Mouse (Mus musculus) hindbrain, postnatal 0 days (tissue): ENCODE results near the gene Usp8. TPM values are rescaled to one million over a fixed set of nuclear protein-coding genes. Genes with fewer than 3 reads are reported as not detected.
A peak's percentile ranks its signal among the peaks of the same experiment; 100 is the strongest.

Experiments used
- ATAC-seq: fragments of 200-750 bp; cut with Nextera tagmentation; 2 replicates; pipeline ENCODE4 v1.8.0; 2017; ENCODE audit warnings: mild to moderate bottlenecking, moderate TSS enrichment, moderate library complexity
- DNase-seq: peaks from one replicate; pipeline ENCODE4 v3.0.0-alpha.2; 2015; ENCODE audit warnings: low spot score
- H3K27ac ChIP-seq: fragments of 300-500 bp; sonication (generic); 2 replicates; pipeline ENCODE4 v1.5.1; 2014; ENCODE audit warnings: mild to moderate bottlenecking
- H3K27me3 ChIP-seq: fragments of 300-500 bp; sonication (generic); 2 replicates; pipeline ENCODE4 v1.6.1; 2014; ENCODE audit warnings: low read length, mixed read lengths; ENCODE audit not compliant: insufficient read depth
- H3K36me3 ChIP-seq: fragments of 300-500 bp; sonication (generic); 2 replicates; pipeline ENCODE4 v1.6.1; 2014; ENCODE audit warnings: low read length, mixed read lengths; ENCODE audit not compliant: insufficient read depth
- H3K4me1 ChIP-seq: fragments of 300-500 bp; sonication (generic); 2 replicates; pipeline ENCODE4 v1.6.1; 2014; ENCODE audit warnings: antibody characterized with exemption, low read length, mixed read lengths; ENCODE audit not compliant: insufficient read depth
- H3K4me2 ChIP-seq: fragments of 300-500 bp; sonication (generic); 2 replicates; pipeline ENCODE4 v1.6.1; 2014; ENCODE audit warnings: low read depth, mild to moderate bottlenecking, low read length, moderate library complexity, mixed read lengths
- H3K4me3 ChIP-seq: fragments of 300-500 bp; sonication (generic); 2 replicates; pipeline ENCODE4 v1.5.1; 2014; ENCODE audit warnings: low read length
- H3K9ac ChIP-seq: fragments of 300-500 bp; sonication (generic); replicated peaks from 2 replicates; pipeline ENCODE4 v1.6.1; 2014; ENCODE audit warnings: mild to moderate bottlenecking, low read length, moderate library complexity, mixed read lengths
- H3K9me3 ChIP-seq: fragments of 300-500 bp; sonication (generic); 2 replicates; pipeline ENCODE4 v1.6.1; 2016; ENCODE audit warnings: low read length, mixed read lengths
- CTCF ChIP-seq: IDR thresholded peaks from 2 replicates; pipeline ENCODE4 v1.5.1; 2016; ENCODE audit warnings: antibody characterized with exemption, control low read depth, low read depth
- WGBS: fragments of 180-500 bp; shearing (Covaris S2); extraction: QIAGEN DNeasy Blood & Tissue Kit; methylation state at CpG from one replicate; pipeline ENCODE4 v1.1.7; 2014; 5-methylcytosine and 5-hydroxymethylcytosine counted together
- polyA plus RNA-seq: library from polyadenylated mRNA; unstranded; fragments of >200 nt; fragmentation: Nextera tagmentation; extraction: Ambion mirVana; gene quantifications from 2 replicates; pipeline ENCODE4 v1.2.1, GENCODE M21; 2015
- total RNA-seq: library from RNA; depleted of rRNA; stranded (reverse); fragments of >200 nt; gene quantifications from 2 replicates; pipeline ENCODE4 v1.2.3, GENCODE M21; 2014

The Usp8 gene
- total and polyA plus RNA-seq, 2 experiments from 2014 or later: 15.6 to 20.9 TPM

DNA sequence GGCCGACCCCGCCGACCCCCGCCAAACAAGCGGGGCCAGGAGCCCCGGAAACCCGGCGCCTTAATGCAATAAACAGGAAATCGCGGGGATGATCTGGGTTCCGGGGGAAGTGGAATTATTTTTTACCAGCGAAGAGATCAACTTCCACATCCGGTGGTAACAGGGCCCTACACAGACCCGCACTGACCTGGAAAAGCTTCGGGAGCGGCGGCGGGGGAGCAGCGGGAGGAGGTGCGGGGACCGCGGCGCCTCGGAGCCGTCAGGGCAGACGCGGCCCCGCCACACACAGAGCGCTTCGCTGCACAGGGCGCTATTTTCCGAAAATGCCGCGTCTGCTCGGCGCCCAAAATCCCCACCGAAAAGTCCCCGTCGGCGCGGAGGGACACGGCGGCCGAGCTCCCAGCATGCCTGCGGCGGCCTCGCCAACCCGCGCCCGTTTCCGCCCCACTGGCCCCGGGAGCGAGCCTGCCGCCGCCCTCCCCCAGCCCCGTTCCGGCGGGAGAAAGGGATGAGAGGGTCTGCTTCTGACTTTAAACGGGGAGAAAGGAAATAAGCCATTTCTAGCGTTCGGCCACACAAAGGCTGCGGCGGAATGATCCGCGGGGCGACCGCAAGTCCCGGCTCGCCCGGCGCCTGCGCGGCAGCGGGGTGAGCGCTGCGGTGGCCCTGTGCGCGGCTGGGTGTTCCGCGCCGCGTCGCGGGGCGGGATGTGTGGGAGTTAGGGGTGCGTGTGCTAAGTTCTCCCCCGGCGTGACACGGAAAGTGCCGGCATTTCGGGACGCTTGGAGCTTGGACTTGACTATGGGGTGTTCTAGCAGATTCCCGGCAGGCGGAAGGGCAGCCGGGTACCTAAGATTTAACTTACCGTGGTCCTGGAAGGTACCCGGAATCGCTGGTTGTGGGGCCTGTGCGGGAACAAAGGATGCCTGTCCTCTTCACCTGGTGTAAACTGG is 31.7 kb upstream of the Usp8 start:
- peak; percentile 90 for ATAC-seq
- peak; percentile 96 for DNase-seq
- H3K4me3 ChIP-seq: peak overlapping the region; percentile 89
- peaks cover 17% of the 10 kb centered on the region for H3K4me1 ChIP-seq
- peak overlapping the region; percentile 100 for H3K27ac ChIP-seq
- WGBS: under 1% methylated on average over 96 of the region's 99 CpGs
- H3K4me2 ChIP-seq: peak overlapping the region; percentile 57
- 0 out of 2 replicates have a peak, but pooled peaks have one; percentile 2 for TF ChIP-seq CTCF
- H3K36me3 ChIP-seq: no peaks in the 10 kb centered on the region
- H3K9me3 ChIP-seq: no peaks in the 10 kb centered on the region
- peak overlapping the region; percentile 100 for H3K9ac ChIP-seq
- no peaks in the 10 kb centered on the region for H3K27me3 ChIP-seq

DNA sequence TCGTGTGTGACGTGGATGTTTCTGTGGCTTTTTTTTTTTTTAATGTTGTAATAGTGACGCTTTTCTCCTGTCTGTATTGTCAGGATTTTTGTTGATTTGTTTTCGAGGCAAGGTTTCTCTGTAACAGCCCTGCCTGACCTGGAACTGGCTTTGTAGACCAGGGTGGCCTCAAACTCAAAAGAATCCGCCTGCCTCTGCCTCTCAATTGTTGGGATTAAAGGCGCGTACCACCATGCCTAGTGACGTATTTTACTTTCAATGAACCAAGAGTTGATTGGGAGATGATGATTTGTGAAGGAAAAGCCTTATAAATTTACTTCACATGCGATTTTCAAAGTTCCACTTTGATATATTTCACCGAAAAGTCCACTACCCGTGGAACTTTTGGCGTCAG is 31.0 kb upstream of the Usp8 start, which contains the start of gene Gabpb1:
Gene Gabpb1 (minus strand): TSS at position 216 of the 394 bp plus-strand sequence.
- DNase-seq (peak; percentile 19), ATAC-seq (no peak)
- peak within 1 kb of the TSS; percentile 57 for H3K4me2 ChIP-seq
- H3K4me1 ChIP-seq: peaks cover 17% of the 10 kb centered on the region
- 23% methylated on average over 12 of the region's 12 CpGs for WGBS
- no peaks in the 10 kb centered on the region for H3K36me3 ChIP-seq
- peak within 1 kb of the TSS; percentile 100 for H3K9ac ChIP-seq
- no peaks in the 10 kb centered on the region for H3K9me3 ChIP-seq
- no peak for TF ChIP-seq CTCF
- H3K27me3 ChIP-seq: no peaks in the 10 kb centered on the region
- peak within 1 kb of the TSS; percentile 100 for H3K27ac ChIP-seq
- H3K4me3 ChIP-seq: peak within 1 kb of the TSS; percentile 89

DNA sequence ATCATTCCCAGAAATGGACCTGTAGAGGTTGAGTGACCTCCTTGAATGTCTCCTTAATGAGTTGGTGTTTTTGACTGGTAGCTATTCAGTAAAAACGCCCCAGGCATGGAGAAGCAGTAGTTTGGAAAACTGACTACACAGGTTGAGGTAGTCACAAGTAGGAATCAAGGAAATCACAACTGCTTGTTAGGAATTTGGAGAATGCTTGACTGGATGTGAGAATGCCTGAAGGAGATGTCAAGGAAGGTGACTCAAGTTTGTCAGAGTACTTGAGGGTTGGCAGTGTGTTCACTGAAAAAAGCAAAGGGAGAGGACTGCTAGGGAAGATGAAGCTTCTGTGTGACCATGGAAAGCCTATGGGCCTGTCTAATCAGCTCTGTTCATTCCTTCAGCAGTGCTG is 29.8 kb upstream of the Usp8 start:
- no peak for ATAC-seq
- Histone ChIP-seq H3K9me3 (no peaks in the 10 kb centered on the region), H3K9ac (no peak overlapping the region), H3K4me1 (peaks cover 17% of the 10 kb centered on the region), H3K27ac (no peak overlapping the region), H3K36me3 (no peaks in the 10 kb centered on the region), H3K4me3 (no peak overlapping the region), H3K4me2 (no peak overlapping the region), H3K27me3 (no peaks in the 10 kb centered on the region)
- WGBS: 97% methylated on average over 1 of the region's 1 CpGs
- no peak for DNase-seq
- no peak for TF ChIP-seq CTCF

DNA sequence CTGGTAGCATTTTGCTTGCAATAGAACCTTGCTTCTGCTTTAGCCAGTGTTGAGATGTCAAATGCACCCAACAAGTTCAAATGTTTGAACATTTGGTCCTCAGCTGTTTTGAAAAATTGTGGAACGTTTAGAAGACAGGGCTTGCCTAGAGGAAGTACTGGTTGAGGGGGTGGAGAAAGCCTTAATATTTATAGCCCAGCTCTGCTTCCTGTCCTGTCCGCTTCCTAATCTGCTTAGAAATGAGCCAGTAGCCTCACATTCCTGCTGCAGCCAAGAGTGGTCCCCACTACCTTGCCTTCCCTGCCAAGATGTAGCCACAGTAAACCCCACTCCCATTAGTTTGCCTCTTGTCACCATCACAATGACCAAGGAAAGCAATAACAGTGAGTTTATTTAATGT is 24.8 kb upstream of the Usp8 start:
- 81% methylated on average over 2 of the region's 2 CpGs for WGBS
- H3K36me3 ChIP-seq: no peaks in the 10 kb centered on the region

DNA sequence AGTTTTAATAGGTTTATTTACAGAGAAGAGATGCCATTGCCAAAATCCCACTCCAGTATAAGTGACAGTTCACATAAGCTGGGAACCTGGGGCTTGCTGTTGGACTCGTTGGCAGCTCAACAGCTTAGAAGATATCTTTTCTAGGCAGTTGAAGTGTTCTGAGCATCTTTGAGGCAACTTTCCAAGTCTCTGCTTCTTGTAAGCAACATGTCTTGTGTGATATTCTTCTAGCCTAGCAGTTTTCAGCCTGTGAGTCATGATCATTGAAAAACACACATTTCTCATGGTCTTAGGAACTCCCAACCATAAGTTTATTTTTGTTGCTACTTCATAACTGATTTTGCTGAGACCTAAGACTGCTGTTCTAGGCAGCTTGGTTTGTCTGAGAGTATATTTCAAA is 24.2 kb upstream of the Usp8 start:
- DNase-seq (no peak), ATAC-seq (no peak)
- 94% methylated on average over 1 of the region's 1 CpGs for WGBS
- TF ChIP-seq CTCF: no peak
- H3K4me1 ChIP-seq: no peaks in the 10 kb centered on the region
- no peak overlapping the region for H3K27ac ChIP-seq
- H3K36me3 ChIP-seq: no peaks in the 10 kb centered on the region
- H3K4me2 ChIP-seq: no peak overlapping the region
- no peaks in the 10 kb centered on the region for H3K9me3 ChIP-seq
- H3K9ac ChIP-seq: no peak overlapping the region
- H3K4me3 ChIP-seq: no peak overlapping the region
- no peaks in the 10 kb centered on the region for H3K27me3 ChIP-seq

More for the DNA sequence above, 24.8 kb upstream of the Usp8 start:
- H3K27me3 ChIP-seq: no peaks in the 10 kb centered on the region
- ATAC-seq (no peak), DNase-seq (no peak)
- no peak overlapping the region for H3K27ac ChIP-seq
- H3K4me2 ChIP-seq: no peak overlapping the region
- no peak overlapping the region for H3K9ac ChIP-seq
- H3K4me3 ChIP-seq: no peak overlapping the region
- no peaks in the 10 kb centered on the region for H3K9me3 ChIP-seq
- H3K4me1 ChIP-seq: peaks cover under 1% of the 10 kb centered on the region; the same call in 1 of the 2 replicates
- TF ChIP-seq CTCF: no peak

DNA sequence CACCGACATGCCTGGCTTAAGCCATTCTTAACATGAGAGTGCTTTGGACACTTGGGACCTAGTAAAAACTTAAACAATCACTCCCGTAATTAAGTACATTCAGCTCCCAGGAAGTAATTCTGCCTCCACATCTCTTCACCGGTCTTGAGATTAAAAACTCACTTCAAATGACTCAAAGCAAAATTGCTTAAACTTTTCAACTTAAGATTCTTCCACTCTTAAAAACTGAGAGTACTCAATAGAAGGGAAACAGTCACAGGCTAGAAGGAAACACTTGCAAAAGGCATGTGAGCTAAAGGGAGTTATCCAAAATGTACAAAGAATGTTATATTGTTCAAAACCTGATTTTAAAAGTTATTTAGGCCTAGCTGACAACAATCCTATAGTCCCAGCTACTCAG is 15.8 kb upstream of the Usp8 start:
- H3K27me3 ChIP-seq: no peaks in the 10 kb centered on the region
- no peak for ATAC-seq

DNA sequence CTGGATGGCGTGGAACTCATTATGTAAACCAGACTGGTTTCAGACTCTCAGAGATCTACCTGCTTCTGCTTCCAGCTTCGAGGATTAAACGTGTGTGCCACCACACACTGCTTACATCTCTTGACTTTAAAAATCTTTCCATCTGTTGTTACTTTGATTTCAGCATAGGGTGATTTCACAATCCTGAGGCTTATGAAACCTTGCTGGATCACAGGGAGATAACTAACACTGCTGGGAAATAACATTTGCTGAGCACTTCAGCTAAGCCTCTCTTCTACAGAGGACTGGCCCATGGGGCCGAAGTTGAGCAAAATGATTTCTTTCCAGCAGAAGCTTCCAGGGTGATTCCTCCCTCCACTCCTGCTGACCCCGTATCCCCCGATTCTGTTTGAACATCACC is 11.8 kb upstream of the Usp8 start:
- 80% methylated on average over 6 of the region's 6 CpGs for whole genome bisulfite sequencing
- no peak for ATAC-seq
- no peak overlapping the region for H3K27ac ChIP-seq

More for the DNA sequence above, 15.8 kb upstream of the Usp8 start:
- Histone ChIP-seq H3K4me3 (no peak overlapping the region), H3K9ac (no peak overlapping the region), H3K36me3 (no peaks in the 10 kb centered on the region), H3K27ac (no peak overlapping the region), H3K9me3 (no peaks in the 10 kb centered on the region), H3K4me1 (no peaks in the 10 kb centered on the region), H3K4me2 (no peak overlapping the region)
- WGBS: 84% methylated on average over 3 of the region's 3 CpGs
- no peak for DNase-seq
- TF ChIP-seq CTCF: no peak

More for the DNA sequence above, 11.8 kb upstream of the Usp8 start:
- H3K4me3 ChIP-seq: no peak overlapping the region
- H3K9ac ChIP-seq: no peak overlapping the region
- H3K4me2 ChIP-seq: no peak overlapping the region
- no peaks in the 10 kb centered on the region for H3K9me3 ChIP-seq
- no peaks in the 10 kb centered on the region for H3K36me3 ChIP-seq
- no peak for TF ChIP-seq CTCF
- DNase-seq: no peak
- no peaks in the 10 kb centered on the region for H3K4me1 ChIP-seq
- no peaks in the 10 kb centered on the region for H3K27me3 ChIP-seq
